Mouse (Mus musculus) adrenal gland, postnatal 10 days (tissue): ENCODE data around the gene Akr1c18. TPM values are rescaled to one million over a fixed set of nuclear protein-coding genes. Genes with fewer than 3 reads are reported as not detected.
A peak's percentile ranks its signal among the peaks of the same experiment; 100 is the strongest.

Experiments used
- DNase-seq: peaks from one replicate; pipeline ENCODE4 v3.0.0; 2021; ENCODE audit warnings: mixed read lengths
- total RNA-seq, 2 experiments: library from RNA; stranded (reverse); gene quantifications; 2 replicates each; pipeline ENCODE4 v1.2.3; 2021

Gene Akr1c18
- total RNA-seq, 2 experiments from 2014 or later: 382 to 409 TPM

GRCm38 (mm10) chr13:4110281-4111188, 39.9 kb downstream of the Akr1c18 start:
- DNase-seq: peak; percentile 74

GRCm38 (mm10) chr13:4102721-4103120, 47.7 kb downstream of the Akr1c18 start:
- DNase-seq: no peak

GRCm38 (mm10) chr13:4101691-4102090, 48.8 kb downstream of the Akr1c18 start:
- no peak for DNase-seq

Other genes with a start within 250 kb of the Akr1c18 start
- gene Net1, start 232.4 kb downstream of the Akr1c18 start, total RNA-seq: 10 to 100 TPM; 56.1 to 98.2 TPM
- not detected for gene Tubal3, start 232.4 kb downstream of the Akr1c18 start, total RNA-seq
- gene Ucn3, start 205.3 kb downstream of the Akr1c18 start, total RNA-seq: not detected
- gene Akr1c14, start 101.6 kb downstream of the Akr1c18 start, total RNA-seq: 10 to 100 TPM; 18.1 to 35.3 TPM
- 10 to 100 TPM; 25.0 to 25.8 TPM for gene Akr1c13, start 40.5 kb upstream of the Akr1c18 start, total RNA-seq
- gene Akr1c19, start 78.0 kb upstream of the Akr1c18 start, total RNA-seq: 1 to 10 TPM; 2.2 to 2.5 TPM
- 1 to 10 TPM; 3.4 to 5.3 TPM for gene Akr1c12, start 128.8 kb upstream of the Akr1c18 start, total RNA-seq